Mouse (Mus musculus): ENCODE data around the gene Olfml2a.

DNA sequence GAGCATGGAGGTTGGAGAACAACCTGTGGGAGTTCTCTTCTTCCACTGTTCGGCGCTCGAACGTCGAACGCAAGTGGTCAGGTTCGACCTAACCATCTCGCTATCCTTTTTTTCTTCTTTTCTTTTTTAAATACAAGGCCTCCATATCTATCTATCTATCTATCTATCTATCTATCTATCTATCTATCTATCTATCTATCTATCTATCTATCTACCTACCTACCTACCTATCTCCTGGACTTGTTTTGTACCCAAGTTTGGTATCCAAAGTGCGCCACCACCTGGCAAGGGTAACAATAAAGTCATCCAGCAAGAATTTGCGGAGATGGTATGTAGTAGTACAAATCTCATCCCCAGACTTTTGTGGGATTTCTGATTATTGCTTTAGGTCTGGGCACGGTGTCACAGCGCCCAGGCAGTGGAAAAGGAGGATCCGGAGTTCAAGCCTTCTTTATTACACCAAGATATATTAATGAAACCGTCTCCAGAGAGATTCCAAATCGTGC lies 73.8 kb downstream of the Olfml2a start, which contains the start of gene Rpl35:
- TF ChIP-seq CTCF (conservative IDR thresholded peaks at IDR 0.05; ENCODE audit: low read length) (peak; percentile 31), POU5F1 (IDR thresholded peaks at IDR 0.05; ENCODE audit: borderline replicate concordance, low read length) (no peak), NANOG (IDR thresholded peaks at IDR 0.05; ENCODE audit: borderline replicate concordance, low read length) (no peak)
